34 mouse cellular contexts compared by ENCODE assay signal in genomic region chr5:135804735-135805134, GRCm38 (mm10). TPM values are rescaled to one million over a fixed set of nuclear protein-coding genes. Genes with fewer than 3 reads are reported as not detected.
DNase-seq lines count a peak whose midpoint lies in the region; ATAC-seq and TF ChIP-seq lines count a peak whose summit lies in the region.
"Had no signal": no experiment of that assay in that cellular context is flagged by ENCODE, and none has a peak within 500 bp of the region (broad histone marks: within the 10 kb centered on the region; RNA-seq: fewer than 3 reads in every experiment).

No protein-coding gene starts in this region.

- no peaks in the 10 kb centered on the region for H3K36me3 ChIP-seq in hindbrain, embryonic 12.5 days
- no peaks in the 10 kb centered on the region for H3K36me3 ChIP-seq in hindbrain, postnatal 0 days (ENCODE audit: insufficient read depth, low read length)
- peaks cover 2% of the 10 kb centered on the region; the same call in 1 of the 2 replicates for H3K36me3 ChIP-seq in neural tube, embryonic 12.5 days
- H3K36me3 ChIP-seq in midbrain, embryonic 16.5 days (ENCODE audit: control insufficient read depth, insufficient read depth, low read length), result no peaks in the 10 kb centered on the region
- H3K36me3 ChIP-seq: heart, embryonic 10.5 days; heart, embryonic 15.5 days; limb, embryonic 12.5 days; liver, embryonic 15.5 days had no signal

- 71% methylated on average over 2 of the region's 2 CpGs for WGBS in hindbrain, embryonic 12.5 days
- 59% methylated on average over 2 of the region's 2 CpGs for WGBS in hindbrain, postnatal 0 days
- 57% methylated on average over 2 of the region's 2 CpGs for WGBS in neural tube, embryonic 12.5 days
- 49% methylated on average over 2 of the region's 2 CpGs for WGBS in midbrain, embryonic 16.5 days

- TF ChIP-seq CTCF in hindbrain, postnatal 0 days (IDR thresholded peaks at IDR 0.05; ENCODE audit: low read depth), result no peak

- peak; percentile 46 to 52 for DNase-seq in cerebellum, postnatal 14 days
- DNase-seq in cerebellum, adult 11 months, result no peak
- no peak for DNase-seq in hindbrain, postnatal 0 days (ENCODE audit: low spot score)
- DNase-seq in neural tube, embryonic 10.5 days (ENCODE audit: extremely low spot score, low spot score), result no peak
- DNase-seq in lung, postnatal 36 days, result no peak
- DNase-seq: adrenal gland, postnatal 10 days; cerebellum, adult 18-20 months; gastrocnemius, postnatal 25 days; heart, adult 11 months; kidney, adult 11 months; kidney, postnatal 14 days; lung, embryonic 14.5 days; lung, postnatal 14 days; thymus, postnatal 4 days had no signal

- H3K4me3 ChIP-seq in hindbrain, embryonic 12.5 days, result no peak overlapping the region
- no peak overlapping the region for H3K4me3 ChIP-seq in hindbrain, postnatal 0 days (ENCODE audit: low read length)
- no peak overlapping the region for H3K4me3 ChIP-seq in neural tube, embryonic 12.5 days
- H3K4me3 ChIP-seq in midbrain, embryonic 16.5 days (ENCODE audit: low read depth, low read length), result no peak overlapping the region
- H3K4me3 ChIP-seq: erythroblast, embryonic 14.5 days; heart, embryonic 10.5 days; heart, embryonic 15.5 days; limb, embryonic 12.5 days; liver, embryonic 15.5 days had no signal

- H3K4me1 ChIP-seq in hindbrain, embryonic 12.5 days, result peaks cover 36% of the 10 kb centered on the region
- H3K4me1 ChIP-seq in hindbrain, postnatal 0 days (ENCODE audit: insufficient read depth, low read length), result peaks cover 11% of the 10 kb centered on the region
- peaks cover 38% of the 10 kb centered on the region for H3K4me1 ChIP-seq in neural tube, embryonic 12.5 days
- peaks cover 36% of the 10 kb centered on the region for H3K4me1 ChIP-seq in midbrain, embryonic 16.5 days (ENCODE audit: control insufficient read depth, insufficient read depth, low read length)

- H3K9me3 ChIP-seq in hindbrain, embryonic 12.5 days (replicated peaks), result no peaks in the 10 kb centered on the region
- H3K9me3 ChIP-seq in hindbrain, postnatal 0 days (ENCODE audit: low read length), result no peaks in the 10 kb centered on the region
- H3K9me3 ChIP-seq in neural tube, embryonic 12.5 days, result no peaks in the 10 kb centered on the region
- H3K9me3 ChIP-seq in midbrain, embryonic 16.5 days (replicated peaks; ENCODE audit: control insufficient read depth, low read length, poor library complexity, severe bottlenecking), result no peaks in the 10 kb centered on the region; the same call in 1 of the 2 replicates
- H3K9me3 ChIP-seq: heart, embryonic 10.5 days; heart, embryonic 15.5 days; limb, embryonic 12.5 days; liver, embryonic 15.5 days had no signal

- H3K27me3 ChIP-seq in hindbrain, embryonic 12.5 days, result no peaks in the 10 kb centered on the region
- H3K27me3 ChIP-seq in hindbrain, postnatal 0 days (ENCODE audit: insufficient read depth, low read length), result no peaks in the 10 kb centered on the region
- H3K27me3 ChIP-seq in neural tube, embryonic 12.5 days (replicated peaks), result no peaks in the 10 kb centered on the region
- H3K27me3 ChIP-seq in midbrain, embryonic 16.5 days (ENCODE audit: control insufficient read depth, insufficient read depth, low read depth, low read length), result no peaks in the 10 kb centered on the region

- H3K27ac ChIP-seq in hindbrain, embryonic 12.5 days, result peak overlapping the region; percentile 66
- no peak overlapping the region for H3K27ac ChIP-seq in hindbrain, postnatal 0 days
- no peak overlapping the region for H3K27ac ChIP-seq in neural tube, embryonic 12.5 days
- H3K27ac ChIP-seq in midbrain, embryonic 16.5 days (ENCODE audit: low read length), result peak overlapping the region; percentile 41; the same call in 1 of the 2 replicates
- H3K27ac ChIP-seq: heart, embryonic 10.5 days; heart, embryonic 15.5 days; limb, embryonic 12.5 days; liver, embryonic 15.5 days had no signal

- H3K4me2 ChIP-seq in hindbrain, embryonic 12.5 days (replicated peaks), result no peak overlapping the region
- H3K4me2 ChIP-seq in hindbrain, postnatal 0 days (ENCODE audit: low read depth, low read length), result no peak overlapping the region
- peak overlapping the region; percentile 27; the same call in 1 of the 2 replicates for H3K4me2 ChIP-seq in neural tube, embryonic 12.5 days (replicated peaks)
- H3K4me2 ChIP-seq in midbrain, embryonic 16.5 days (ENCODE audit: low read length), result no peak overlapping the region
- H3K4me2 ChIP-seq: heart, embryonic 15.5 days; limb, embryonic 12.5 days; liver, embryonic 15.5 days; lung, embryonic 14.5 days had no signal

- ATAC-seq in hindbrain, embryonic 12.5 days (ENCODE audit: low FRiP score), result no peak
- ATAC-seq in hindbrain, postnatal 0 days, result no peak
- ATAC-seq in neural tube, embryonic 12.5 days (ENCODE audit: low FRiP score, low read depth), result no peak
- ATAC-seq in midbrain, embryonic 16.5 days, result no peak
- ATAC-seq: inflammation-experienced regulatory T-cells, adult 6 months; Patski had no signal

- no peak overlapping the region for H3K9ac ChIP-seq in hindbrain, embryonic 12.5 days
- H3K9ac ChIP-seq in hindbrain, postnatal 0 days (replicated peaks; ENCODE audit: low read length), result no peak overlapping the region
- no peak overlapping the region for H3K9ac ChIP-seq in neural tube, embryonic 12.5 days
- H3K9ac ChIP-seq in midbrain, embryonic 16.5 days (ENCODE audit: low read depth, low read length), result no peak overlapping the region
- H3K9ac ChIP-seq: heart, embryonic 15.5 days; limb, embryonic 12.5 days; liver, embryonic 15.5 days; lung, embryonic 14.5 days had no signal

RNA-seq across cellular contexts. Expression of gene Srrm3, which starts 2.0 kb away (rescaled TPM):
- polyA plus RNA-seq in hindbrain, embryonic 12.5 days (2016; fragmentation: Nextera tagmentation; extraction: Ambion mirVana), result 63.6 and 63.8 TPM in 2 replicates
- 75.8 and 106 TPM in 2 replicates for total RNA-seq in hindbrain, postnatal 0 days (2014; rRNA removed)
- 50.8 and 55.7 TPM in 2 replicates for polyA plus RNA-seq in hindbrain, postnatal 0 days (2015; fragmentation: Nextera tagmentation; extraction: Ambion mirVana)
- 71.4 and 77.2 TPM in 2 replicates for polyA plus RNA-seq in neural tube, embryonic 12.5 days (2016; fragmentation: Nextera tagmentation; extraction: Ambion mirVana)
- polyA plus RNA-seq in midbrain, embryonic 16.5 days (2015; fragmentation: Nextera tagmentation; extraction: Ambion mirVana), result 76.2 and 89.7 TPM in 2 replicates
- total RNA-seq: gastrocnemius, adult 18-20 months; heart, postnatal 25 days; liver, adult 2 months; megakaryocyte progenitor cell, adult 5-6 weeks; MEL had no signal
- polyA plus RNA-seq: erythroblast, embryonic 14.5 days; inflammation-experienced regulatory T-cells, adult 6 months; liver, adult 2 months; thymus, postnatal 0 days had no signal

RNA-seq across cellular contexts. Expression of gene Mdh2, which starts 26.5 kb away (rescaled TPM):
- 530 and 539 TPM in 2 replicates for polyA plus RNA-seq in hindbrain, embryonic 12.5 days (2016; fragmentation: Nextera tagmentation; extraction: Ambion mirVana)
- total RNA-seq in hindbrain, postnatal 0 days (2014; rRNA removed), result 165 and 169 TPM in 2 replicates
- polyA plus RNA-seq in hindbrain, postnatal 0 days (2015; fragmentation: Nextera tagmentation; extraction: Ambion mirVana), result 732 and 760 TPM in 2 replicates
- 606 and 613 TPM in 2 replicates for polyA plus RNA-seq in neural tube, embryonic 12.5 days (2016; fragmentation: Nextera tagmentation; extraction: Ambion mirVana)
- polyA plus RNA-seq in midbrain, embryonic 16.5 days (2015; fragmentation: Nextera tagmentation; extraction: Ambion mirVana), result 565 and 600 TPM in 2 replicates

RNA-seq across cellular contexts. Expression of gene Styxl1, which starts 26.6 kb away (rescaled TPM):
- 0.68 TPM in 1 of 2 replicates, not detected in the other for polyA plus RNA-seq in hindbrain, embryonic 12.5 days (2016; fragmentation: Nextera tagmentation; extraction: Ambion mirVana)
- 0.10 TPM in 1 of 2 replicates, not detected in the other for total RNA-seq in hindbrain, postnatal 0 days (2014; rRNA removed)
- polyA plus RNA-seq in hindbrain, postnatal 0 days (2015; fragmentation: Nextera tagmentation; extraction: Ambion mirVana), result 0.61 and 0.69 TPM in 2 replicates
- 0.30 TPM in 1 of 2 replicates, not detected in the other for polyA plus RNA-seq in neural tube, embryonic 12.5 days (2016; fragmentation: Nextera tagmentation; extraction: Ambion mirVana)
- 0.24 and 0.46 TPM in 2 replicates for polyA plus RNA-seq in midbrain, embryonic 16.5 days (2015; fragmentation: Nextera tagmentation; extraction: Ambion mirVana)
- total RNA-seq: gastrocnemius, adult 18-20 months; gastrocnemius, postnatal 25 days; heart, postnatal 25 days; layer of hippocampus, adult 18-20 months; left cerebral cortex, adult 18-20 months; left cerebral cortex, postnatal 14 days; megakaryocyte progenitor cell, adult 5-6 weeks; MEL had no signal
- polyA plus RNA-seq: erythroblast, embryonic 14.5 days; forebrain, embryonic 11.5 days; limb, embryonic 12.5 days; liver, embryonic 15.5 days; lung, embryonic 14.5 days had no signal

Comparison
In these comparisons a context has a peak if more than half of its experiments do, and no peak if none do; other contexts are left out.
1. DNase-seq: peak in cerebellum, postnatal 14 days (2 of 2); none in cerebellum, adult 11 months (single experiment), hindbrain, postnatal 0 days (single experiment), neural tube, embryonic 10.5 days (single experiment) and lung, postnatal 36 days (single experiment).
2. H3K27ac ChIP-seq: peak in hindbrain, embryonic 12.5 days (single experiment) and midbrain, embryonic 16.5 days (single experiment); none in hindbrain, postnatal 0 days (single experiment) and neural tube, embryonic 12.5 days (single experiment).